Mouse (Mus musculus) spleen, postnatal 4 days (tissue): ENCODE data around the gene Mpp2.

Experiments used
- DNase-seq, 2 experiments: peaks; one replicate each; pipeline ENCODE4 v3.0.0; 2022; ENCODE audit warnings: low spot score in 2 of 2

Gene Mpp2

DNA sequence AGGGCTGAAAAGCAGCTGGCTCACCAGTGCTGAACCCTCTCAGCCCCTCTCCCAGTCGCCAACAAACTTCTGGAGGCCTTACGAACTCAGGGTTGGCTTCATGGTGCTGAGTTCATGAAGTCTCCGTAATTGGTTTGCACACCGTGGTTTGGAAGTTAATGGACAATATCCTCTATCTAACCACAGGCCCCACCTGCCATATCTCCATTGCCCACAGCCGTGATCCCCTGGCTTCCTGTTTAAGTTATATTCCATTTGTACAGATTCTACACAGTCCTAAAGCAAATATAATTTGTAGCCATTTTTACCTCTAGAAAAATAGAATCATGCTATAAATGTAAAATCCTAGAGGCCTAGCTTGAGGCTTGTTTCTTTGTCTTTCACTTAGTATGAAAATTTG is 15.6 kb downstream of the Mpp2 start:
- DNase-seq: no peak

DNA sequence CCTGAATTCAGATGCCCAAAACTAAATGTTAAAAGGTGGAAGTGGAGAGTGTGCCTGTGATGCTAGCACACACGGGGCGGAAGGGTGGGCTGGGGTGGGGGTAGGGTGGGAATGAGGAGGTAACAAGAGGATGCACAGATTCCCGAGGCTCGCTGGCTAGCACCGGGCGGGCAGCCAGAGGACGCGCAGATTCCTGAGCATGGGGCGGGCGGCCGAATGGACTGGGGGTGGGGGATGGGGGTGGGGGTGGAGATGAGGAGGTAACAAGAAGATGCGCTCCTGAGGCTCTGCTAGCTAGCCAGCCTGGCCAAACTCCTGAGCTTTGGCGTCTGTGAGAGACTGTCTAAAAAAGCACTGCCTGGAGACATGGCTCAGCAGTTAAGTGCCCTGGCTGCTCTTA is 17.9 kb downstream of the Mpp2 start:
- no peak for DNase-seq

GRCm38 (mm10) chr11:102069633-102070032 is 18.7 kb downstream of the Mpp2 start:
- DNase-seq: no peak

DNA sequence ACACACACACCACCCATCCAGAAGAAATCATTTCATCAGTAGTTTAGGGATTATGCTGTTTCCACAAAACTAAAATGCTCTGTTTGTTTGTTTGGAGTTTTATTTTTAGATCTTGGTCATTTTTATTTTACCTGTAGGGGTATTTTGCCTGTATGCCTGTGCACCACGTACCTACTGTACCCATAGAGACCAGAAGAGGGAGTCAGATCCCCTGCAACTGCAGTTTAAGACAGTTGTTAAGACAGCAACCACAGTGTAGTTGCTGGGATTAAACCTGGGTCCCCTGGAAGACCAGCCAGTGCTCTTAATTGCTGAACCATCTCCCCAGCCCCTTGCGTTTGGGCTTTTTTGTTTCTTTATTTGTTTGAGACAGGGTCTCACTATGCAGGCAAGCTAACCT is 19.3 kb downstream of the Mpp2 start:
- DNase-seq: no peak

DNA sequence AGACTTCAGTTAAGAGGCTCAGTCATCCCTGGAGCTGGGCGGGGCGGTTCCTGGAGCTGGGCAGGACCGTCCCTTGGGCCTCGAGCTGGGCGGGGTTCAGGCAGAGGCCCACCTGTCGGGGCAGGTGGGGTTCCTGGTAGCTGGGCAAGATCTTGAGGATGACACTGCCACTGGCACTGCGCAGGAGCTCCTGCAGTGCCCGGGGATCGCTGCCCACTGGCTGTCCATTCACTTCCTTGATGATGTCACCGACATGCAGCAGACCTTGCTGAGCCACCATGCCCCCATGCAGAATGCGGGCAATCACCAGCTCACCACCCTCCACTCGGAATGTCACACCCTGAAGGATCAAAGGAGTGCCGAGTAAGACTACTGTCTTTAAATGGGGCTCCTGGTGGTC is 25.2 kb downstream of the Mpp2 start:
- DNase-seq: no peak

DNA sequence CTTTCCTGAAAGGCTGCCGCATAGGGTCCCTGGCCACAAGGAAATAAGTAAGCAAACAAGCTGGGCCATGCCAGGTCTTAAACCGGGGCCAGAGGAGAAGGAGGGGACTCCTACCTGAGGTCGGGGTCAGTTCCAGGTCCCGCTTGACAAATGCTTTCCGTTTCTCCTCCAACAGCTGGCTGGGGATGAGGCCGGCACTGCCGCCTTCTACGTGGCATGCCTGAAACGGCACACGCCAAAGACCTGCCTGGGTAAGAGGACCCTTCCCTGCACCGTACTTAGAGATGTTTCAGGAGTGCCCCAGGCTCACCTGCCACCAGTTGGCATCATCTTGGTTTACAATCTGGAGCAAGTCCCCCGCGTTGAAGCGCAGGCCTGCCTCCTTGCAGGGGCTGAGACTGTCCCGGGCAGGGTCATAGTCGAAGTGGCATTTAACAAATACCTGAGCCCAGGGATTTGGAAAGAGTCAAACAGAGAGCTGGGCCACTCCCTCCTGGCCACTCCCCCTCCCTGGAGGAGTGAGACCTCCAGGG is 26.3 kb downstream of the Mpp2 start:
- no peak for DNase-seq

DNA sequence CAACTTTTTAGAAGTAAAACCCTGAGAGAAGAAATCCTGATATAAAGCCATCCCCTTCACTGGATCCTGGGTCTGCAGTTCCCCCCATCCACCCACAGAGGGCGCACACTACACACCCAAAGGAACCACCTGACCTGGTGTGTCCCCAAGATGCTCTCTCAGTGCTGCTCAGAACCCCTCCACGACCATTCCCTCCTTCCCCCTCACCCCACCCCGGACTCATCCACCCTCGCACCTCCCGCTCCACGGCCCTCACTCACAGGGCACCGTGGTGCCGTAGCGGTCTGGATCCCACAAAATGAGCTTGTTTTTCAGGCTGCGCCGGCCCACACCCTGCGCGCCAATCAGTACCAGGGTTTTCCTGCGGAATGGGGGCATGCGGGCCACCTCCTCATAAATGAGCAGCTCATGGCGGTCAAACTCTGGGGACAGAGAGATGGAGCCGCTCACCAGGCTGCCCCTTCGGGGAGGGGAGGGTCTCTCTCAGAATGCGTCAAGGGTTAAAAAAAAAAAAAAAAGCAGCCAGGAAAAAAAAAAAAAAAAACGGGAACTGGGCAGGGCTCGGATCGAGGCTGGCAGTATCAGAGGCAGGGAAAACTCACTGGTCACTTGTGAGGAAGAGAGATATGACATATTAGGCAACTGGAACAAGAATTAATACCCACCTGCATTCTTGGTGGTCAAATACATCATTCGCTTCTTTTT is 26.9 kb downstream of the Mpp2 start:
- peak; percentile 75 to 90 for DNase-seq

DNA sequence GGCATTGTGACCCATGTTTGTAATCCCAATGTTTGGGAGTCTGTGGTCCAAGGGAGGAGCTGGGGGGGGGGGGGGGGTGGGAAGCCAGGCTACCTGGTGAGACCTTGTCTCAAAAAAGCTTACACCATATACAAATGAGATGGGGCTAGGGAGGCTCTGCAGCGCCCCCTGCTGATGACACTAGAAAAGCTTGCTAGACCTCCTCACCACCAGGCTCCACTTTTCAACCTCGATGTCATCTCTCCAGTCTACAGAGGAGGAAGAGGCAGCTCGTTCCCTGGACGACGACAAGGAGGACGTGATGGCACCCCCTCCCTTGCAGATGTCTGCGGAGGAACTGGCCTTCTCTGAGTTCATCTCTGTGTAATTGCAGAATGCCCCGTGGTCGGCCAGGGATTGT is 34.5 kb downstream of the Mpp2 start:
- peak; percentile 29 to 77 for DNase-seq

DNA sequence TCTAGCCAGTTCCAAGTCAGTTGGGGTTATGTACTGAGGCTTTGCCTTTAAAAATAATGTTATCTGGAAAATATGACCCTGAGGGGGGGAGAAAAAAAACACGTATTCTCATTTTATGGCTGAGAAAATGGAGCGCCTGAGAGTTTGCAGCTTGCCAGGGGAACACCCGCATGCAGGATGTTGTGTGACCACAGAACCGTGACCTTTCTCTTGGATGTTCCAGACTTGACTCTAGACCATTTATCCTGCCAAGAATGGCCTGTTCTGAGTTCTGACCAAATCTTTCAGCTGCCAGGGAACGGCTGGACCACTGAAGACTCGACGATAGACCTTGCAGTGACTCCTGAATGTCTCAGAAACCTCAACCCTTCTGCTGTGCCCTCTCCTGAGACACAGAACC is 35.1 kb downstream of the Mpp2 start:
- DNase-seq: no peak

DNA sequence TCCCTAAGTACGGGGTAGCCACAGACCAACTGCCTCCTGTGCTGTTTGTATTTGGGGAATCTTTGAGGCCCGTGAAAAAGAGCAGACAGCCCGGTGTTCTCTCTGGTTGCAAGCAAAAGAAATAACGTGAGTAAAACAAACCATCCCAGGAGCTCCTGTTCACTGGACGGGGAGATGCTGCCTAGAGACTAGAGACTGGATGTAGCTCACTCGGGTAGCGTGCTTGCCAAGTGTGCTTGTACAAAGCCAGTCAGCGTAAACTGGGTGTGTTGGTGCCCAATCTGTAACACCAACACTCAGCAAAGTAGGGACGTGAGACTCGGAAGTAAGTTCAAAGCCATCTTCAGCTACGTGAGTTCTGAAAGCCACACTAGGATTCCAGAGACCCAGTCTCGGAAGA is 35.6 kb downstream of the Mpp2 start:
- DNase-seq: no peak

GRCm38 (mm10) chr11:102051954-102052353 is 36.4 kb downstream of the Mpp2 start:
- DNase-seq: no peak

GRCm38 (mm10) chr11:102051541-102051940 is 36.8 kb downstream of the Mpp2 start:
- DNase-seq: no peak

GRCm38 (mm10) chr11:102049875-102050482 is 38.3 kb downstream of the Mpp2 start:
- DNase-seq: no peak

DNA sequence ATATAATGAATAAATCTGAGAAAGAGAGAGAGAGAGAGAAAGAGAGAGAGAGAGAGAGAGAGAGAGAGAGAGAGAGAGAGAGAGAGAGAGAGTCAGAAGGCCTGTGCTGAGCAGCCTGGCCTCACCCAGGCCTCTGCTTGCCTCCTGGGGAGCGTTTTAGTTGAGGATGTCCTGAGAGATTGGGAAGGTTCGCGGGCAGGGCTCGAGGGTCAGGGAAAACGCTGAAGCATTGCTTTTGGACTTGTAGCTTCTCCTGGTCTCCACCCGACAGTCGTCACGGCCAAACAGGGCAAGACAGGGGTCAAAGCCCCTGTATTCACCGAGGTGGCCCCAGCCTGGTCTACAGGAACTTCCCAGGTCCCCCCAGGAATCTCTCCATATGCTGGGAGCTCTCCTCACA is 41.7 kb downstream of the Mpp2 start:
- DNase-seq: no peak

DNA sequence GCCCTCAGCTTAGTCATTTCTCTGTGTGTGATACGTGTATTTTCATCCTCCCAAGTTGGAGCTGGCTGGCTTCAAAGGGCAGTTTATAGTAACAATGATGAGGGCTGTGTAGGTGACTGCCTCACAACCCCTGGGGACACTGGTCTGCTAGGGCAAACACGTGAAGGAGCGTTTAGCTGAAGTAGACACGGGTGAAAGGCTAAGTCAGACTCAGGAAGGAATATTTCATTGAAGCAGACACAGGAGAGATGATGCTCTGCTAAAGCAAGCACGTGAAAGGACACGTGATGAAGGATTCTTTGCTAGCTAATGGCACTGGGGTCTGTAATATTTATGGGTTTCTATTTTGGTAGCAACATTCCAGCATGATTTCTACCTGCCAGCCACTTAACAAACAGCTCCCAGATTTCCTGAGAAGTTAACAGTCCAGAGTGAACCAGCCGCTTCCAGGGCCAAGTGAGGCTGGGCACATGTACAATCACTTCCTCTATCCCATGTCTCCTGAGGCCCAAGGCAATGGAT is 43.6 kb downstream of the Mpp2 start:
- no peak for DNase-seq

- DNase-seq: no peak
Measured at GRCm38 (mm10) chr11:102043381-102043780, 44.9 kb downstream of the Mpp2 start.

- DNase-seq: no peak
Measured at GRCm38 (mm10) chr11:102042971-102043370, 45.3 kb downstream of the Mpp2 start.

DNA sequence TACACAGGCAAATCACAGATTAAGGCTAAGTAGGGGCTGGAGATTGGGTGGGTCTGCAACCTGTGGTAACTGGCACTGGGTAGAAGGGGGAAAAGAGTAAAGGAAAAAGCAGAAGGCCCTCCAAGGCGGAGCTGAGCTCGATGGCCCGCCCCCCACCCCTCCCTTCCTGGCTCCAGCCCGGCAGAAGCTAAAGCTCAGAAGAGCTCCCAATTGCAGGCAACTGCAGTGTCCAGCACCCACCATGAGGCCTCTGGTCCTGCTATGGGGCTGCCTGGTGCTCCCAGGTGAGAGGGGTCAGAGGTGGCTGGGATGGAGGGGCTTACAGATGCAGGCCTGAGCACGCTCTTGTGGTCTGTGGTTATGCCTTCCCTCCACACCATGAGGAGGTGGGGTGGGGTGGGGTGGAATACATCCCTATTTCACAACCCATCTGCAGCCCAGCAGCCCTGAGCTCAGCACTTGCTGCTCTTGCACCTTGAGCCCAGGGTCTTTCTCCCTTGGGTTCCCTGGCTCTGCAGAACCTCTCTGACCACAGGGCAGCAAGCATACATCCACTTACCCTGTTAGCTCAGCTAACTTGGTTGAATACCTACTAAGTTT is 46.9 kb downstream of the Mpp2 start, which contains the start of gene Cd300lg:
TSS of gene Cd300lg (plus strand) at position 160 of the 600 bp plus-strand sequence.
- DNase-seq: no peak

DNA sequence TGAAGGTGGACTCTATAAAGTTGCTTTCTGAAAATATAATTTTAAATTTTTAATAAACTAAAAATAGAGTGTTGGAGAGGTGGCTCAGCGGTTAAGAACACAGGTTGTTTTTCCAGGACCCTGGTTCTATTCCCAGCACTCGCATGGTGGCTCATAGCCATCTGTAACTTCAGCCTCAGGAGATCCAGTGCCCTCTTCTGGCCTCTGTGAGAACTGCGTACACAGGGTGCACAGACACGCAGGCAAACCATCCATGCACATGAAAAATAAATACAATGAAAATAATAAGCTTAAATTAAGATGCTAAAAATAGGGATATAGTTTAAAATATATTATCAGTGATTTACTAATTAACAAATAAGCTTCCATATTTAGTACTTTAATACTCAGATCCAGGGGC is 47.7 kb downstream of the Mpp2 start:
- DNase-seq: no peak

- peak; percentile 76 to 93 for DNase-seq
Measured at GRCm38 (mm10) chr11:102040138-102040524, 48.2 kb downstream of the Mpp2 start.

GRCm38 (mm10) chr11:102039487-102040137 is 48.7 kb downstream of the Mpp2 start:
- DNase-seq: no peak

GRCm38 (mm10) chr11:102037789-102038188 is 50.5 kb downstream of the Mpp2 start:
- no peak for DNase-seq
